Mouse (Mus musculus) intestine, postnatal 0 days (tissue): ENCODE measurements around the gene Crabp1. TPM values are rescaled to one million over a fixed set of nuclear protein-coding genes. Genes with fewer than 3 reads are reported as not detected.

Experiments
- ATAC-seq: fragments of 200-750 bp; cut with Nextera tagmentation; 2 replicates; pipeline ENCODE4 v1.8.0; 2017; ENCODE audit warnings: mild to moderate bottlenecking, moderate TSS enrichment, moderate library complexity
- H3K27ac ChIP-seq: fragments of 300-500 bp; sonication (generic); 2 replicates; pipeline ENCODE4 v1.5.1; 2014; ENCODE audit warnings: mild to moderate bottlenecking, low read depth, low read length, moderate library complexity
- H3K27me3 ChIP-seq: fragments of 300-500 bp; sonication (generic); replicated peaks from 2 replicates; pipeline ENCODE4 v1.6.1; 2014; ENCODE audit warnings: low read length, mixed read lengths; ENCODE audit not compliant: control insufficient read depth, insufficient read depth
- H3K36me3 ChIP-seq: fragments of 300-500 bp; sonication (generic); 2 replicates; pipeline ENCODE4 v1.6.1; 2014; ENCODE audit warnings: mild to moderate bottlenecking, moderate library complexity; ENCODE audit not compliant: control insufficient read depth, insufficient read depth
- H3K4me1 ChIP-seq: fragments of 300-500 bp; sonication (generic); replicated peaks from 2 replicates; pipeline ENCODE4 v1.6.1; 2014; ENCODE audit warnings: antibody characterized with exemption, low read length, mixed read lengths; ENCODE audit not compliant: control insufficient read depth, insufficient read depth
- H3K4me2 ChIP-seq: fragments of 300-500 bp; sonication (generic); replicated peaks from 2 replicates; pipeline ENCODE4 v1.6.1; 2014; ENCODE audit warnings: low read depth, mild to moderate bottlenecking, moderate library complexity
- H3K4me3 ChIP-seq: fragments of 300-500 bp; sonication (generic); 2 replicates; pipeline ENCODE4 v1.5.1; 2014; ENCODE audit warnings: low read depth, low read length
- H3K9ac ChIP-seq: fragments of 300-500 bp; sonication (generic); 2 replicates; pipeline ENCODE4 v1.6.1; 2014; ENCODE audit warnings: mild to moderate bottlenecking, low read depth, low read length
- H3K9me3 ChIP-seq: fragments of 300-500 bp; sonication (generic); 2 replicates; pipeline ENCODE4 v1.6.1; 2016; ENCODE audit warnings: mixed run types; ENCODE audit not compliant: control insufficient read depth
- CTCF ChIP-seq: sonication (generic); IDR thresholded peaks from 2 replicates; pipeline ENCODE4 v1.5.1; 2016; ENCODE audit warnings: low read depth, mild to moderate bottlenecking, control low read depth, antibody characterized with exemption, moderate library complexity
- WGBS: fragments of 180-500 bp; shearing (Covaris S2); extraction: QIAGEN DNeasy Blood & Tissue Kit; methylation state at CpG from one replicate; pipeline ENCODE4 v1.1.7; 2014; 5-methylcytosine and 5-hydroxymethylcytosine counted together
- polyA plus RNA-seq: library from polyadenylated mRNA; unstranded; fragments of >200 nt; fragmentation: Nextera tagmentation; extraction: Ambion mirVana; gene quantifications from 2 replicates; pipeline ENCODE4 v1.2.1, GENCODE M21; 2015

Crabp1 gene
- polyA plus RNA-seq, 1 experiment from 2014 or later = 3.2 TPM

GRCm38 (mm10) chr9:54732122-54732521 lies 32.4 kb upstream of the Crabp1 start:
- Histone ChIP-seq H3K4me1 (no peaks in the 10 kb centered on the region), H3K27me3 (no peaks in the 10 kb centered on the region), H3K4me2 (no peak overlapping the region), H3K36me3 (peaks cover 31% of the 10 kb centered on the region), H3K27ac (no peak overlapping the region), H3K9me3 (no peaks in the 10 kb centered on the region), H3K4me3 (no peak overlapping the region), H3K9ac (no peak overlapping the region)
- no peak for ATAC-seq
- WGBS = 91% methylated on average over 2 of the region's 2 CpGs
- peak; percentile 82 for TF ChIP-seq CTCF

- WGBS = 2% methylated on average over 32 of the region's 32 CpGs
- H3K36me3 ChIP-seq = peaks cover 14% of the 10 kb centered on the region
- H3K27ac ChIP-seq = peak within 1 kb of the TSS; percentile 57
- TF ChIP-seq CTCF = peak; percentile 83
- peak within 1 kb of the TSS; percentile 72 for H3K4me2 ChIP-seq
- no peaks in the 10 kb centered on the region for H3K9me3 ChIP-seq
- ATAC-seq = peak; percentile 97
- H3K4me3 ChIP-seq = peak within 1 kb of the TSS; percentile 70
- no peaks in the 10 kb centered on the region for H3K27me3 ChIP-seq
- peak within 1 kb of the TSS; percentile 65 for H3K9ac ChIP-seq
- H3K4me1 ChIP-seq = no peaks in the 10 kb centered on the region
These were observed 30.5 kb upstream of the Crabp1 start, which contains the start of gene Wdr61 for GRCm38 (mm10) chr9:54733921-54734638. Gene Wdr61 (minus strand): TSS chr9:54734519.

GRCm38 (mm10) chr9:54734639-54735252 lies 29.8 kb upstream of the Crabp1 start:
- Histone ChIP-seq H3K4me1 (no peaks in the 10 kb centered on the region), H3K36me3 (peaks cover 7% of the 10 kb centered on the region; the same call in 1 of the 2 replicates), H3K9me3 (no peaks in the 10 kb centered on the region), H3K4me2 (peak overlapping the region; percentile 72), H3K9ac (no peak overlapping the region), H3K4me3 (peak overlapping the region; percentile 70), H3K27me3 (no peaks in the 10 kb centered on the region), H3K27ac (no peak overlapping the region)
- no peak for TF ChIP-seq CTCF
- whole genome bisulfite sequencing = 18% methylated on average over 11 of the region's 11 CpGs
- ATAC-seq = no peak

GRCm38 (mm10) chr9:54736284-54736701 lies 28.3 kb upstream of the Crabp1 start:
- 20% methylated on average over 9 of the region's 9 CpGs for WGBS

GRCm38 (mm10) chr9:54738376-54738775 lies 26.2 kb upstream of the Crabp1 start:
- no peak for ATAC-seq
- WGBS = 34% methylated on average over 3 of the region's 3 CpGs
- TF ChIP-seq CTCF = peak; percentile 88
- no peaks in the 10 kb centered on the region for H3K4me1 ChIP-seq
- no peak overlapping the region for H3K27ac ChIP-seq
- no peaks in the 10 kb centered on the region for H3K9me3 ChIP-seq
- no peaks in the 10 kb centered on the region for H3K36me3 ChIP-seq
- no peak overlapping the region for H3K9ac ChIP-seq
- H3K27me3 ChIP-seq = no peaks in the 10 kb centered on the region
- no peak overlapping the region for H3K4me2 ChIP-seq
- H3K4me3 ChIP-seq = no peak overlapping the region

More at GRCm38 (mm10) chr9:54736284-54736701, 28.3 kb upstream of the Crabp1 start:
- Histone ChIP-seq H3K4me1 (no peaks in the 10 kb centered on the region), H3K27me3 (no peaks in the 10 kb centered on the region), H3K9me3 (no peaks in the 10 kb centered on the region), H3K36me3 (no peaks in the 10 kb centered on the region), H3K4me3 (no peak overlapping the region), H3K27ac (no peak overlapping the region), H3K9ac (no peak overlapping the region), H3K4me2 (peak overlapping the region; percentile 45)
- 0 out of 2 replicates have a peak, but pooled peaks have one; percentile 9 for ATAC-seq
- TF ChIP-seq CTCF = peak; percentile 86

GRCm38 (mm10) chr9:54743891-54744290 lies 20.7 kb upstream of the Crabp1 start:
- Histone ChIP-seq H3K4me1 (no peaks in the 10 kb centered on the region), H3K4me3 (no peak overlapping the region), H3K36me3 (no peaks in the 10 kb centered on the region), H3K9me3 (no peaks in the 10 kb centered on the region), H3K9ac (no peak overlapping the region), H3K4me2 (no peak overlapping the region), H3K27me3 (no peaks in the 10 kb centered on the region), H3K27ac (no peak overlapping the region)
- ATAC-seq = no peak
- no peak for TF ChIP-seq CTCF
- 87% methylated on average over 4 of the region's 4 CpGs for WGBS
